Mouse (Mus musculus): ENCODE results near the gene Pnp. TPM values are rescaled to one million over a fixed set of nuclear protein-coding genes. Genes with fewer than 3 reads are reported as not detected.
"Not testable (repeated sequence)": the region's sequence is repeated elsewhere in the genome, so short reads cannot be mapped to it uniquely, and the experiment has no call there.

Gene Pnp
- polyA plus RNA-seq, 1 experiment from 2014 or later: 62.1 TPM

DNA sequence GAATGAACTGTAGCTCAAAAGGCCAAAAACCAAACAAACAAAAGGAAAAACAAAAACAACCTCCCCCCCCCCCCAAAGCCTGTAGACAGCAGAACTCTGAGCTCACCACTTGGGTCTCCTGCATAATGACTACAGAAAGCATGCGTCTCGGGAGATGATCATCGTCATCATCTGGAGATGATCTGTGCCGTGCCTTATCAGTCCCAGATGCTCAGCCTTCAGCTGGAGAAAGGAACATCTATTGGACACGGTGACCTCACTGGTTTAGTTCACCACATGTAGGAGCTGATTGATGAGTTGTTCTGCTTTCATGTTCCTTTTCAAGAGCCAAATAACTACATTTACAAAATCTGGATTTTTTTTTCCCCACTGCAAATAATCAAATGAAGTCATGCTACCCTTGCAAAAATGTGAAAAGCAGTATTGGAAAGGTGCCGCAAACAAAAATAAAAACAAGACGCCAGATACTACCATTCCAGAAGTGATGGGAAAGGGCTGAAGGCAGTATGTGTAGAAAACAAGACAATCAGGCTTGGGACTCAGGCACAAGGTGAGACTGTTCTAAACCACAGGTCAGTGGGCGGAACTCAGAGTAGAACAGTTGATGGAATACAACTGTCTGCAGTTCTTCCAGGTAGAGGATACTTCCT, 76.4 kb downstream of the Pnp start, which contains the start of gene Rnase10:
Rnase10 (plus strand) TSS at position 600 of the 650 bp plus-strand sequence.
- DNase-seq (ENCODE audit: low spot score) (no peak), ATAC-seq (ENCODE audit: low FRiP score) (no peak)
- H3K36me3 ChIP-seq (ENCODE audit: control insufficient read depth, insufficient read depth, low read length): no peaks in the 10 kb centered on the region
- no peaks in the 10 kb centered on the region for H3K4me1 ChIP-seq (replicated peaks; ENCODE audit: control insufficient read depth, insufficient read depth, low read length)
- H3K27me3 ChIP-seq (ENCODE audit: control insufficient read depth, insufficient read depth, low read length): no peaks in the 10 kb centered on the region
- no peak within 1 kb of the TSS for H3K27ac ChIP-seq (ENCODE audit: low read depth, low read length)
- H3K9me3 ChIP-seq (ENCODE audit: control insufficient read depth, low read length): no peaks in the 10 kb centered on the region
- H3K4me2 ChIP-seq (replicated peaks; ENCODE audit: low read depth, low read length): no peak within 1 kb of the TSS
- WGBS: 78% methylated on average over 8 of the region's 8 CpGs
- H3K9ac ChIP-seq (ENCODE audit: low read depth, low read length): no peak within 1 kb of the TSS
- H3K4me3 ChIP-seq (ENCODE audit: low read depth, low read length): no peak within 1 kb of the TSS

DNA sequence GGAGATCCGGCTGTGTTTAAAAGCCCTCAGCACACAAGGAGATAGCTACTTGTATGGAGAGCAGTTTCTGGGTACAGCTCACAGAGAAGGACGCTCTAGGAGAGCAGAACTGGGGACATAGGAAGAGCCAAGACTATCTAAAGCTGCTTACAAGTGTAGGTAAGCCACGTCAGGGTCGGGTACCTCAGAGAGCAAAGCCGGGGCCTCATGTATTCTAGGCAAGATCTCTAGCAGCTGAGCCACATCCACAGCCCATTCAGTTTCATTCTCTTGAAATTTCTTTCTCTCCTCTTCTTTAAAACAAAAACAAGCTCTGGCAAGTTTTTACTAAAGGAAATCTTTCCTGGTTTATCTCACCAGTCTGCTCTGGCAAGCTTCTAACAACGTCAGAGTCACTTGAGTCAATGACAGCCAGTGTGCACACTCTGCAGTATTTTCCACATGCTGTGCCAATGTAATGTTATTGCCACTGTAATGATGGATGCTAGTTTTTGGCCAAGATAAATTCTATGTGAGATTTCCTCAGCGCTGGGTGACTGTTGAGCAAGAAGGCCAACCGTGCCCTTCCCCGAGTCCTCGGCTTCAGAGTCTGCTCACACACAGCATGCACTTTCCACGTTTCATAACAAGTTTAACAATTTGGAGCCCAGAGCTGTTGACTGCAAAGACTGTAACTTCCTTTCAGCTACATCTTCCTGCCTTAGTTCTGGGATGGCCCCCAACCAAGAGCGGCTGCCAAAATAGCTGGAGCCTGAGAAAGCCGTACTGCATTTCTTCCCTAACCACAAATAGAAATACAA, 77.2 kb downstream of the Pnp start:
- WGBS: 87% methylated on average over 13 of the region's 13 CpGs
- DNase-seq (ENCODE audit: low spot score): no peak

DNA sequence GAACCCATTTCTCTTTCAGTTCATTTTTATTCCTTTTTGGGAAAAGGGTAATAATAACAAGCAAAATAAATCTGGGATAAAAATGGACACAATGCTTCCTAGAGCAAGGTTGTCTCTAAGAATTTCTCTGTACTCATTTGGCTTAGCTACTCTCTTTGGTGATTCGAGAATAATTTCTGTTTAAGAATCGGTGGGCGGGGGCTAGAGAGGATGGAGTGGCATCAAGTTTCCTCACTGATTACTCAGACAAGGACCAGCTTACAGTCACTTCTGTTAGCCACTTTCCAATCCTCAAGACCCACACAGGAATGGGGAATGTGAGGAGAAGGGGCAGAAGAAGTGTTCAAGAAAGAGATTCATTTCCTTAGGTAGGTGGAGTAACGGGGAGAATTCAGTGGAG, 77.9 kb downstream of the Pnp start:
- Histone ChIP-seq H3K27me3 (ENCODE audit: control insufficient read depth, insufficient read depth, low read length) (no peaks in the 10 kb centered on the region), H3K4me1 (replicated peaks; ENCODE audit: control insufficient read depth, insufficient read depth, low read length) (no peaks in the 10 kb centered on the region), H3K27ac (ENCODE audit: low read depth, low read length) (no peak overlapping the region), H3K4me2 (replicated peaks; ENCODE audit: low read depth, low read length) (no peak overlapping the region), H3K9me3 (ENCODE audit: control insufficient read depth, low read length) (no peaks in the 10 kb centered on the region), H3K36me3 (ENCODE audit: control insufficient read depth, insufficient read depth, low read length) (no peaks in the 10 kb centered on the region), H3K9ac (ENCODE audit: low read depth, low read length) (no peak overlapping the region), H3K4me3 (ENCODE audit: low read depth, low read length) (no peak overlapping the region)
- DNase-seq (ENCODE audit: low spot score): no peak
- WGBS: 88% methylated on average over 4 of the region's 4 CpGs
- no peak for ATAC-seq (ENCODE audit: low FRiP score)

More for the DNA sequence above, 77.2 kb downstream of the Pnp start:
- H3K27me3 ChIP-seq (ENCODE audit: control insufficient read depth, insufficient read depth, low read length): no peaks in the 10 kb centered on the region
- H3K4me3 ChIP-seq (ENCODE audit: low read depth, low read length): no peak overlapping the region
- H3K36me3 ChIP-seq (ENCODE audit: control insufficient read depth, insufficient read depth, low read length): no peaks in the 10 kb centered on the region
- no peak overlapping the region for H3K9ac ChIP-seq (ENCODE audit: low read depth, low read length)
- H3K9me3 ChIP-seq (ENCODE audit: control insufficient read depth, low read length): no peaks in the 10 kb centered on the region
- no peaks in the 10 kb centered on the region for H3K4me1 ChIP-seq (replicated peaks; ENCODE audit: control insufficient read depth, insufficient read depth, low read length)
- H3K4me2 ChIP-seq (replicated peaks; ENCODE audit: low read depth, low read length): no peak overlapping the region
- no peak overlapping the region for H3K27ac ChIP-seq (ENCODE audit: low read depth, low read length)
- ATAC-seq (ENCODE audit: low FRiP score): no peak

DNA sequence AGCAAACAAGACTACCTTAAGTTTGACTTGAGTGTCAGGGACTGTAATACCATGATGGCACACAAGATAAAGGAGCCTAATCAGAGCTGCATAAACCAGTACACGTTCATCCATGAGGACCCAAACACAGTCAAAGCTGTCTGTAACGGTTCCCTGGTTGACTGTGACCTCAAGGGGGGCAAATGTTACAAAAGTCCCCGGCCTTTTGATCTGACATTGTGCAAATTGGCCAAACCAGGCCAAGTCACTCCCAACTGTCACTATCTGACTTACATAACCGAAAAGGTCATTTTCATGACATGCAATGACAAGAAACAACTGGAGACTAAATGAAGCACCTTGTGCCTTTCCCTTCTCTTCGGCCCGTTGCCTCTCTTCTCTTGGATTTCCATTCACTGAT, 78.7 kb downstream of the Pnp start:
- Histone ChIP-seq H3K9me3 (ENCODE audit: control insufficient read depth, low read length) (no peaks in the 10 kb centered on the region), H3K36me3 (ENCODE audit: control insufficient read depth, insufficient read depth, low read length) (no peaks in the 10 kb centered on the region), H3K9ac (ENCODE audit: low read depth, low read length) (no peak overlapping the region), H3K4me2 (replicated peaks; ENCODE audit: low read depth, low read length) (no peak overlapping the region), H3K4me1 (replicated peaks; ENCODE audit: control insufficient read depth, insufficient read depth, low read length) (no peaks in the 10 kb centered on the region), H3K27ac (ENCODE audit: low read depth, low read length) (no peak overlapping the region), H3K4me3 (ENCODE audit: low read depth, low read length) (no peak overlapping the region), H3K27me3 (ENCODE audit: control insufficient read depth, insufficient read depth, low read length) (no peaks in the 10 kb centered on the region)
- no peak for DNase-seq (ENCODE audit: low spot score)
- ATAC-seq (ENCODE audit: low FRiP score): no peak
- WGBS: 87% methylated on average over 6 of the region's 6 CpGs

DNA sequence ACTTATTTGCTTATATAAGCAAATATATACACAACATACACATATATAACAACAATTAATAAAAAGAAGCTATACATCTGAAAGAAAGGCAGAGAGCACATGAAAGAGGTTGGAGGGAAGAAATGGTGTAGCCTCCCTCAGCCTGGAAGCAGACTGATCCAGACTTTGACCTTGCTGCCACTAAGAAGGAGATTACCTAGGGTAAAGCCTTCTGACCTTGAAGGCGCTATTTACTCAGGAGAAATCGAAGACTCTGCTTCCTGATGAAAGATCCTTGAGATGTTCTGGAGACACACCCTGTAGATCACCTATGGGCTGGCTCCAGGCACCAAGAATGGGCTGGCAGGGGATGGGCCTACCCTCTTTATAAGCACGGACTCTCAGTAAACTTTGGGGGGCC, 83.8 kb downstream of the Pnp start:
- DNase-seq (ENCODE audit: low spot score); H3K27me3 ChIP-seq (ENCODE audit: control insufficient read depth, insufficient read depth, low read length); H3K4me2 ChIP-seq (replicated peaks; ENCODE audit: low read depth, low read length); H3K4me3 ChIP-seq (ENCODE audit: low read depth, low read length); H3K27ac ChIP-seq (ENCODE audit: low read depth, low read length); H3K9me3 ChIP-seq (ENCODE audit: control insufficient read depth, low read length); H3K4me1 ChIP-seq (replicated peaks; ENCODE audit: control insufficient read depth, insufficient read depth, low read length); ATAC-seq (ENCODE audit: low FRiP score); H3K9ac ChIP-seq (ENCODE audit: low read depth, low read length); H3K36me3 ChIP-seq (ENCODE audit: control insufficient read depth, insufficient read depth, low read length): not testable (repeated sequence)
- WGBS: 82% methylated on average over 3 of the region's 3 CpGs

Other genes starting within 250 kb of the Pnp start
- gene Olfr747, start 237.9 kb upstream of the Pnp start, polyA plus RNA-seq (2014; fragmentation: Nextera tagmentation; extraction: Ambion mirVana): not detected in 2 replicates
- gene Olfr748, start 223.7 kb upstream of the Pnp start, polyA plus RNA-seq (2014; fragmentation: Nextera tagmentation; extraction: Ambion mirVana): not detected in 2 replicates
- not detected in 2 replicates for gene Olfr749, start 186.0 kb upstream of the Pnp start, polyA plus RNA-seq (2014; fragmentation: Nextera tagmentation; extraction: Ambion mirVana)
- 105 and 106 TPM in 2 replicates for gene Ttc5, start 145.6 kb upstream of the Pnp start, polyA plus RNA-seq (2014; fragmentation: Nextera tagmentation; extraction: Ambion mirVana)
- not detected in 2 replicates for gene Ccnb1ip1, start 123.3 kb upstream of the Pnp start, polyA plus RNA-seq (2014; fragmentation: Nextera tagmentation; extraction: Ambion mirVana)
- 63.6 and 66.0 TPM in 2 replicates for gene Parp2, start 123.2 kb upstream of the Pnp start, polyA plus RNA-seq (2014; fragmentation: Nextera tagmentation; extraction: Ambion mirVana)
- 5.8 and 6.1 TPM in 2 replicates for gene Tep1, start 60.5 kb upstream of the Pnp start, polyA plus RNA-seq (2014; fragmentation: Nextera tagmentation; extraction: Ambion mirVana)
- 0.11 TPM in 1 of 2 replicates, not detected in the other for gene Klhl33, start 33.6 kb upstream of the Pnp start, polyA plus RNA-seq (2014; fragmentation: Nextera tagmentation; extraction: Ambion mirVana)
- gene Osgep, start 6.2 kb upstream of the Pnp start, polyA plus RNA-seq (2014; fragmentation: Nextera tagmentation; extraction: Ambion mirVana): 146 and 160 TPM in 2 replicates
- gene Apex1, start 6.1 kb upstream of the Pnp start, polyA plus RNA-seq (2014; fragmentation: Nextera tagmentation; extraction: Ambion mirVana): 344 and 364 TPM in 2 replicates
- 53.8 and 55.6 TPM in 2 replicates for gene Pip4p1, start 226 bp upstream of the Pnp start, polyA plus RNA-seq (2014; fragmentation: Nextera tagmentation; extraction: Ambion mirVana)
- gene Gm49342, start 13.4 kb downstream of the Pnp start, polyA plus RNA-seq (2014; fragmentation: Nextera tagmentation; extraction: Ambion mirVana): not detected in 2 replicates
- gene Pnp2, start 24.9 kb downstream of the Pnp start, polyA plus RNA-seq (2014; fragmentation: Nextera tagmentation; extraction: Ambion mirVana): 0.36 and 0.52 TPM in 2 replicates
- not detected in 2 replicates for gene Rnase10, start 76.7 kb downstream of the Pnp start, polyA plus RNA-seq (2014; fragmentation: Nextera tagmentation; extraction: Ambion mirVana)
- not detected in 2 replicates for gene Rnase9, start 110.8 kb downstream of the Pnp start, polyA plus RNA-seq (2014; fragmentation: Nextera tagmentation; extraction: Ambion mirVana)
- not detected in 2 replicates for gene Rnase11, start 119.1 kb downstream of the Pnp start, polyA plus RNA-seq (2014; fragmentation: Nextera tagmentation; extraction: Ambion mirVana)
- not detected in 2 replicates for gene Rnase12, start 126.6 kb downstream of the Pnp start, polyA plus RNA-seq (2014; fragmentation: Nextera tagmentation; extraction: Ambion mirVana)
- gene Olfr750, start 143.4 kb downstream of the Pnp start, polyA plus RNA-seq (2014; fragmentation: Nextera tagmentation; extraction: Ambion mirVana): not detected in 2 replicates
- gene Rnase4, start 160.0 kb downstream of the Pnp start, polyA plus RNA-seq (2014; fragmentation: Nextera tagmentation; extraction: Ambion mirVana): 17.3 and 19.2 TPM in 2 replicates
- gene Ang, start 160.1 kb downstream of the Pnp start, polyA plus RNA-seq (2014; fragmentation: Nextera tagmentation; extraction: Ambion mirVana): 2.8 and 3.0 TPM in 2 replicates
- gene Eddm3b, start 183.3 kb downstream of the Pnp start, polyA plus RNA-seq (2014; fragmentation: Nextera tagmentation; extraction: Ambion mirVana): 0.15 and 0.24 TPM in 2 replicates
- 0.24 TPM in 1 of 2 replicates, not detected in the other for gene Rnase6, start 192.8 kb downstream of the Pnp start, polyA plus RNA-seq (2014; fragmentation: Nextera tagmentation; extraction: Ambion mirVana)
- 0.20 TPM in 1 of 2 replicates, not detected in the other for gene Rnase1, start 215.7 kb downstream of the Pnp start, polyA plus RNA-seq (2014; fragmentation: Nextera tagmentation; extraction: Ambion mirVana)
- not detected in 2 replicates for gene Rnase2b, start 231.2 kb downstream of the Pnp start, polyA plus RNA-seq (2014; fragmentation: Nextera tagmentation; extraction: Ambion mirVana)

Data from hindbrain, embryonic 11.5 days (tissue).